Mouse (Mus musculus) heart, postnatal 4 days (tissue): Measurements from ENCODE around the gene Olfr837. TPM values are rescaled to one million over a fixed set of nuclear protein-coding genes. Genes with fewer than 3 reads are reported as not detected.
"Not testable (repeated sequence)": the region's sequence is repeated elsewhere in the genome, so short reads cannot be mapped to it uniquely, and the experiment has no call there.

Experiments used
- DNase-seq: peaks from one replicate; pipeline ENCODE4 v3.0.0; 2021
- total RNA-seq, 2 experiments: library from RNA; stranded (reverse); gene quantifications; 2 replicates each; pipeline ENCODE4 v1.2.3; 2021

The Olfr837 gene
- not detected for total RNA-seq

DNA sequence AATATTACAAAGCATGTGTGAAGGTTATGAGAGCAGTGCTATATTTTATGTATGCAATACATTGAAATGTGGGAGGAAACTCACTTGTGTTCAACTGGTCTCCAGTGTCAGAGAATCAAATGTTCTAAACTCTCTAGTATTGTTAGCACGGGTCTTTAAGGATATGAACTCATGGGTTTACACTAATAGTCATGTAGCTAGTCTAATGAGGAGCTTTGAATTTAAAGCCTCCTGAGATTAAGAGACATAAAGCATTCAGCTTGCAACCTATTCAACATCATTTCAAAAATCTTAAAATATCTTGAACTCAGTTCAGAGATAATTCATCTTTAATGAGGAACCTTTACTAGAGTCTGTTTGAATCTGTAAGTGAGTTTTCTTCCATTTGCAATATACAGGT lies at the start of gene Olfr837:
Gene Olfr837 (plus strand): TSS at position 301 of the 400 bp plus-strand sequence.
- no peak for DNase-seq

DNA sequence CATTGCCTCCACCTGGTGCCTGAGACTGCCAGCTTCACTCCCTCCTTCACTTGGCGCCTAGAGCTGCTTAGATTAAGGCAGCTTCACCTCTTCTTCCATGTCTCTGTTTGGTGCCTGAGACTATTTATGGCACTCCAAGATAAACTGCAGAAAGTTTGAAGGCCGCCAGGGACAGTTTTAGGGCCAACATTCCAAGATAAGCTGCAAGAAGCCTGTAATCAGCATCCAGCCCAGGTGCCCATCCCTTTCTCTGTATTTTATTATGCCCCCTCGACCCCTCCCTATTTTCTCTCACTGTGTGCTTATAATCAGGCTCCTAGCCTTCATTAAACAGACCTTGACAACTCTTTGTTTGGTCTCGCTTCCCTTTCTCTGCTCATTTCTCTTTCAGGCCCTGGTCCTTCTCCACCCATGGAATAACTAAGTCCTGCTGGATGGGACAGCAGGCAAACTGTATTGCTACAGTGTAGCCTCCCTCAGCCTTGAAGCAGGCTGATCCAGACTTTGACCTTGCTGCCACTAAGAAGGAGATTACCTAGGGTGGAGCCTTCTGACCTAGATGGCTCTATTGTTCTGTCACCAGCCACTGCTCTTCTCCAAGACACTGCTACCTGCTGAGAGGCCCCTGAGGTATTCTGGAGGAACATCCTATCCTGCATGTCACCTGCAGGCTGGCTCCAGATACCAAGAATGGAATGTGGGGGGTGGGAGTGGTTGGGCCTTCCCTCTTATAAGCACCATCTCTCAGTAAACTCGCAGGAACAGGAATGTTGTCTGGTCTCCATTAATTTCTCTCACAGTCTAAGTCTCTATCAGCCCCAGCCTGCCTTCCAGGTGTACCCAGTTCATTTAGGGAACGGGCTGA lies 43.0 kb upstream of the Olfr837 start:
- DNase-seq: not testable (repeated sequence)

DNA sequence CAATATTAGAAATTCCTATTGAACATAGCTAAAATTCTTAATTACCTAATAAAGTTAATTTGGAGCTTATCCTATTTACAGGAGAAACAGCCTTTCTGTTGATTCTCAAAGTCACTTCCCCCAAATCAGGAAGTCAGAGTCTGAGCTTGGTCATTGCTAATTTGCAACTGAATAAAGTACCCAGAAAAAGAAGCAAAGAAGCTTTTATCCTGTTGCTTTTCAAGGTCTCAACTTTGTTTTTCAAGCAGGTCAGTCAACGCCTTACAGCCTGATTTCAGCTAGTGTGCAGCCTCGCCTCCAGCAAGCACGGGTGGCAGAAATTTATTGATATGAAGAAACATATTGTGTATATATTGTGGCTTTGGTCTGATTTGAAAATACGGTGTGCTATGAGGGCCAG lies 38.8 kb upstream of the Olfr837 start:
- no peak for DNase-seq

DNA sequence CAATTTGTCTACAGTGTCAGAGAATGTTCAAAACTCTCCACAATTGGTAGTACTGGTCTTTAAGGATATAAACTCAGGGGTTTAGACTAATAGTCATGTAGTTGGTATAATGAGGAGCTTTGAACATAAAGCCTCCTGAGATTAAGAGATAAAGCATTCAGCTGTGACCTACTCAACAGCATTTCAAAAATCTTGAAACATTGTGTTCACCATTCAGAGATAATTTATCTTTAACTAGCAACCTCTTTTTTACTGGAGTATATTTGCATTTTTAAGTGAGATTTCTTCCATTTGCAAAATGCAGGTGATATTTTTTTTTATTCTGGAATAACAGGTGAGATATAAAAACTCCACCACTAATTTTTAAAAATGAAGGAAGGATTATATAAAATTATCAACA lies 16.0 kb upstream of the Olfr837 start, which contains the start of gene Olfr836:
Gene Olfr836 (plus strand): TSS at position 301 of the 400 bp plus-strand sequence.
- DNase-seq: no peak

DNA sequence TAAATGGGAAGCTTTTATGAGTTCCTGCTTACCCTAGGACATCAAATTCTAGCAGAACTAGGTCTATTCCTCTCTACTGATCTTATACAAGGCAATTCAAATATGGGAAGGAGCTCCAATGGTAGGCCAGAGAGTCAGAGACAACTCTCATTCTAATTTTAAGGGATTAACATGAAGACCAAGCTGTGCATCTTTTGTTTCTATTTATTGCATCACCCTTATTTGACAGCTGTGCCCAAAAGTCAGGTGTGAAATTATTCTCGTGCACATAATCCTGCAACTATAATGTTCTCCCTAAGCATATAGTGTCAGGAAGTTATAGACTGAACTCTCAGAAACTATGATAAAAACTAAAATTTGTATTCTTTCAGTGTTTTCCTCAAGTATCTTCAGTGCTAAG lies 41.1 kb downstream of the Olfr837 start, which contains the start of gene Olfr839-ps1:
Gene Olfr839-ps1 (minus strand): TSS at position 101 of the 400 bp plus-strand sequence.
- DNase-seq: no peak

Other genes starting within 250 kb of the Olfr837 start
- not detected for gene Olfr832, start 199.2 kb upstream of the Olfr837 start, total RNA-seq
- gene Olfr834, start 148.3 kb upstream of the Olfr837 start, total RNA-seq: not detected
- gene Olfr835, start 103.6 kb upstream of the Olfr837 start, total RNA-seq: not detected
- gene Olfr836, start 15.9 kb upstream of the Olfr837 start, total RNA-seq: under 1 TPM in 1 of 2 experiments, not detected in 1; 0.05 TPM
- not detected for gene Olfr839-ps1, start 41.0 kb downstream of the Olfr837 start, total RNA-seq
- not detected for gene Olfr843, start 115.7 kb downstream of the Olfr837 start, total RNA-seq
- not detected for gene Olfr844, start 180.0 kb downstream of the Olfr837 start, total RNA-seq
- not detected for gene Olfr845, start 200.1 kb downstream of the Olfr837 start, total RNA-seq
- not detected for gene Olfr846, start 227.7 kb downstream of the Olfr837 start, total RNA-seq
- not detected for gene Olfr847, start 242.4 kb downstream of the Olfr837 start, total RNA-seq